Mouse (Mus musculus) CH12.LX (cell line): ENCODE measurements around the gene Ly6g6e. TPM values are rescaled to one million over a fixed set of nuclear protein-coding genes. Genes with fewer than 3 reads are reported as not detected.

Source experiments
- DNase-seq: peaks from one replicate; pipeline ENCODE4 v3.0.0-alpha.2; 2013; ENCODE audit errors: extremely low read depth
- H3K27ac ChIP-seq: 2 replicates; pipeline ENCODE4 v1.5.1; 2012; ENCODE audit warnings: low read depth, mild to moderate bottlenecking, control low read depth, moderate library complexity; ENCODE audit not compliant: insufficient read depth
- H3K27me3 ChIP-seq: replicated peaks from 2 replicates; pipeline ENCODE3; 2012; ENCODE audit warnings: inconsistent platforms
- H3K36me3 ChIP-seq, 2 experiments: replicated peaks in 1 of 2; 2 replicates each; pipeline versions ENCODE3 to v1.6.1; 2012; ENCODE audit warnings: inconsistent platforms in 1 of 2, low read length in 1 of 2, mild to moderate bottlenecking in 1 of 2, mixed read lengths in 1 of 2, moderate library complexity in 1 of 2; ENCODE audit not compliant: control insufficient read depth in 1 of 2, insufficient read depth in 1 of 2
- H3K4me1 ChIP-seq, 2 experiments: 2 replicates each; pipeline ENCODE4 v1.6.1; 2012; ENCODE audit warnings: inconsistent platforms in 1 of 2, moderate library complexity in 1 of 2; ENCODE audit not compliant: insufficient read depth in 2 of 2, control insufficient read depth in 1 of 2
- H3K4me2 ChIP-seq: 2 replicates; pipeline ENCODE4 v1.6.1; 2012; ENCODE audit warnings: low read depth, mild to moderate bottlenecking, control low read depth; ENCODE audit not compliant: poor library complexity, insufficient read depth, severe bottlenecking
- H3K4me3 ChIP-seq, 3 experiments: fragments of 150-350 bp in 1 of 3; sonication (generic) in 1 of 3; replicated peaks in 1 of 3; 2 replicates each; pipeline versions ENCODE3 to v1.5.1; 2011 to 2012; ENCODE audit warnings: low read depth in 2 of 3, low read length in 2 of 3, mild to moderate bottlenecking in 2 of 3, moderate library complexity in 2 of 3, control low read depth in 1 of 3, improper control_type of control experiment in 1 of 3, inconsistent platforms in 1 of 3, mixed read lengths in 1 of 3; ENCODE audit not compliant: poor library complexity in 1 of 3
- H3K79me2 ChIP-seq: replicated peaks from 2 replicates; pipeline ENCODE4 v1.6.1; 2012; ENCODE audit warnings: mild to moderate bottlenecking, moderate library complexity; ENCODE audit not compliant: control insufficient read depth, poor library complexity, insufficient read depth, severe bottlenecking; ENCODE audit errors: extremely low read depth
- H3K9ac ChIP-seq: 2 replicates; pipeline ENCODE4 v1.6.1; 2012; ENCODE audit warnings: low read depth, mild to moderate bottlenecking, control low read depth, moderate library complexity; ENCODE audit not compliant: insufficient read depth
- H3K9me3 ChIP-seq: replicated peaks from 2 replicates; pipeline ENCODE3; 2012; ENCODE audit warnings: low read length, inconsistent platforms, mixed read lengths
- BHLHE40 ChIP-seq: IDR thresholded peaks from 2 replicates; pipeline ENCODE4 v1.6.1; 2011; ENCODE audit warnings: mild to moderate bottlenecking, low read depth, low read length, improper control_type of control experiment
- CHD1 ChIP-seq: IDR thresholded peaks from 2 replicates; pipeline ENCODE4 v1.6.1; 2012; ENCODE audit warnings: low read depth, low read length, improper control_type of control experiment, inconsistent platforms
- CHD2 ChIP-seq: IDR thresholded peaks from 2 replicates; pipeline ENCODE4 v1.6.1; 2011; ENCODE audit warnings: low read length, improper control_type of control experiment
- CTCF ChIP-seq, 2 experiments: IDR thresholded peaks in 1 of 2; conservative IDR thresholded peaks in 1 of 2; 2 replicates each; pipeline ENCODE4 v1.5.1; 2011 to 2012; ENCODE audit warnings: low read depth in 2 of 2, low read length in 2 of 2, improper control_type of control experiment in 1 of 2, inconsistent platforms in 1 of 2, mild to moderate bottlenecking in 1 of 2, moderate library complexity in 1 of 2
- ELF1 ChIP-seq: IDR thresholded peaks from 2 replicates; pipeline ENCODE4 v1.6.1; 2014; ENCODE audit warnings: low read depth, mild to moderate bottlenecking, inconsistent platforms, low read length, improper control_type of control experiment
- ETS1 ChIP-seq: conservative IDR thresholded peaks from 2 replicates; pipeline ENCODE4 v1.6.1; 2012; ENCODE audit warnings: low read depth, mild to moderate bottlenecking, inconsistent platforms, low read length, improper control_type of control experiment, moderate library complexity
- GABPA ChIP-seq: IDR thresholded peaks from 2 replicates; pipeline ENCODE4 v1.6.1; 2012; ENCODE audit warnings: low read depth, low read length, improper control_type of control experiment, inconsistent platforms; ENCODE audit not compliant: insufficient replicate concordance
- IRF4 ChIP-seq: IDR thresholded peaks from 2 replicates; pipeline ENCODE4 v1.6.1; 2014; ENCODE audit warnings: low read depth, mild to moderate bottlenecking, inconsistent platforms, low read length, improper control_type of control experiment
- JUN ChIP-seq: IDR thresholded peaks from 2 replicates; pipeline ENCODE4 v1.6.1; 2011; ENCODE audit warnings: low read depth, mild to moderate bottlenecking, low read length, improper control_type of control experiment, moderate library complexity; ENCODE audit not compliant: insufficient read depth
- JUND ChIP-seq: conservative IDR thresholded peaks from 2 replicates; pipeline ENCODE4 v1.6.1; 2011; ENCODE audit warnings: low read depth, low read length, improper control_type of control experiment
- KAT2A ChIP-seq: IDR thresholded peaks from 2 replicates; pipeline ENCODE4 v1.6.1; 2012; ENCODE audit warnings: low read length, improper control_type of control experiment, inconsistent platforms; ENCODE audit not compliant: insufficient replicate concordance
- MAX ChIP-seq: IDR thresholded peaks from 2 replicates; pipeline ENCODE4 v1.6.1; 2011; ENCODE audit warnings: low read length, improper control_type of control experiment
- MXI1 ChIP-seq: IDR thresholded peaks from 2 replicates; pipeline ENCODE4 v1.6.1; 2011; ENCODE audit warnings: mild to moderate bottlenecking, low read depth, low read length, improper control_type of control experiment
- MYC ChIP-seq: IDR thresholded peaks from 2 replicates; pipeline ENCODE4 v1.6.1; 2011; ENCODE audit warnings: low read depth, mild to moderate bottlenecking, improper control_type of control experiment, low read length
- NRF1 ChIP-seq: IDR thresholded peaks from 2 replicates; pipeline ENCODE4 v1.6.1; 2014; ENCODE audit warnings: low read depth, mild to moderate bottlenecking, inconsistent platforms, low read length, improper control_type of control experiment, moderate library complexity
- PAX5 ChIP-seq: IDR thresholded peaks from 2 replicates; pipeline ENCODE4 v1.6.1; 2012; ENCODE audit warnings: low read length, inconsistent platforms, mixed read lengths
- POLR2A ChIP-seq: IDR thresholded peaks from 2 replicates; pipeline ENCODE4 v1.6.1; 2011; ENCODE audit warnings: low read depth, mild to moderate bottlenecking, improper control_type of control experiment, low read length
- SMC3 ChIP-seq: IDR thresholded peaks from 2 replicates; pipeline ENCODE4 v1.6.1; 2011; ENCODE audit warnings: low read depth, low read length, improper control_type of control experiment
- TBP ChIP-seq: conservative IDR thresholded peaks from 2 replicates; pipeline ENCODE4 v1.6.1; 2011; ENCODE audit warnings: low read depth, low read length, improper control_type of control experiment
- TCF12 ChIP-seq: IDR thresholded peaks from 2 replicates; pipeline ENCODE4 v1.6.1; 2014; ENCODE audit warnings: low read depth, mild to moderate bottlenecking, inconsistent platforms, low read length, improper control_type of control experiment
- USF1 ChIP-seq: IDR thresholded peaks from 2 replicates; pipeline ENCODE4 v1.6.1; 2014; ENCODE audit warnings: low read depth, mild to moderate bottlenecking, inconsistent platforms, low read length, improper control_type of control experiment
- ZMIZ1 ChIP-seq: IDR thresholded peaks from 2 replicates; pipeline ENCODE4 v1.6.1; 2012; ENCODE audit warnings: low read depth, mild to moderate bottlenecking, inconsistent platforms, low read length, improper control_type of control experiment
- dilution Hi-C: fragments of 300-500 bp; cut with MboI; formaldehyde crosslinking; loops from 2 replicates; pipeline ENCODE4 v1.14.3; 2020; ENCODE audit warnings: low sequenced_read_pairs; ENCODE audit not compliant: extremely low pct_unique_long_range_greater_than_20kb, extremely low pct_ligation_motif_present
- in situ Hi-C: fragments of 300-500 bp; cut with MboI; formaldehyde crosslinking; loops from 3 replicates; pipeline ENCODE4 v1.14.3; 2019; ENCODE audit warnings: low sequenced_read_pairs, low pct_ligation_motif_present, low pct_unique_long_range_greater_than_20kb, mixed read lengths
- polyA plus RNA-seq: library from polyadenylated mRNA; unstranded; fragments of >175 nt; gene quantifications from 2 replicates; pipeline ENCODE4 v1.2.1, GENCODE M21; 2012; ENCODE audit warnings: low read depth; ENCODE audit not compliant: insufficient read length
- total RNA-seq, 2 experiments: library from RNA; depleted of rRNA; stranded (reverse); fragments of 300-350 nt in 1 of 2; fragments of >200 nt in 1 of 2; gene quantifications; 2 replicates each; pipeline ENCODE4 v1.2.3; 2012 to 2014

Ly6g6e gene
- total RNA-seq (2012; rRNA removed), result not detected in 2 replicates
- not detected in 2 replicates for total RNA-seq (2014; rRNA removed)
- not detected in 2 replicates for polyA plus RNA-seq

DNA sequence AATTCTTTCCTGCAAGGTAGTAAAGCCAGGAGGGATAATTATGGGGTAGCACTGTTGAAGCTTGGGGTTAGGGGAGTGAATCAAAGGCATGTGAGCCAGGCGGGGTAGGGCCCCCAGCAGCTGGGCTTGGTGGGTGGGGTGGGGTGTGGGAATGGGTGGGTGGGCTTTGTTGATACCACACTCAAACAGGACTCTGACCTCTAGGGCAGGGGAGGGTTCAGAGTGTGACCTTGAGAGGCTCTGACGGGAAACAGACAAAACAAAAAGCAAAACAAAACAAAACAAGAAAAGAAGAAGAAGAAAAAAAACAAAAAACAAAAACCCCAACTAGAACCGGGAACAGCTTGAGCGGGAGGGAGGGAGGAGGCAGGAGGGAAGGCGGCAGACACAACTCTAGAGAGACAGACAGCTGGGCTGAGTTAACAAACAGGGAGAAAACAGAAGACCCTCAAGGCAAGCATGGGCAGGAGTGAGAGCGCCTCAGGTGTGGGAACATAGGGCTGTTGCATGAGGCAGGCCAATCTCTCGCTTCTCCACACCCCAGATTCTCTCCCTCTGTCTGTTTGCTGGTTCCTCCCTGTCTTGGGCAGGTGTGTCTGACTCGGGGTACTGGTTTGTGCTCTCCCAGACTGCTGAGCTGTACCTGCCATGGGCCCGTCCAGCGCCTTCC, at the start of gene Ly6g6e:
Gene Ly6g6e (plus strand): TSS at position 396 of the 670 bp plus-strand sequence.
- TF ChIP-seq BHLHE40 (no peak), JUN (no peak), CTCF (conservative IDR thresholded peaks at IDR 0.05 in 1 of 2, IDR thresholded peaks at IDR 0.05 in 1 of 2; ENCODE audit: low read depth in 2 of 2, low read length in 2 of 2) (no peak), POLR2A (no peak), IRF4 (no peak), ELF1 (no peak), NRF1 (no peak), SMC3 (no peak), USF1 (no peak)
- Histone ChIP-seq H3K9ac (no peak within 1 kb of the TSS), H3K4me2 (no peak within 1 kb of the TSS), H3K27me3 (no peaks in the 10 kb centered on the region), H3K27ac (no peak within 1 kb of the TSS), H3K9me3 (no peaks in the 10 kb centered on the region), H3K79me2 (no peaks in the 10 kb centered on the region), H3K4me3 (no peak within 1 kb of the TSS), H3K4me1 (peaks cover 14 to 20% of the 10 kb centered on the region in 2 experiments), H3K36me3 (no peaks in the 10 kb centered on the region)
- DNase-seq, result no peak
- in situ Hi-C loops (no loop called here), dilution Hi-C loops (no loop called here)

DNA sequence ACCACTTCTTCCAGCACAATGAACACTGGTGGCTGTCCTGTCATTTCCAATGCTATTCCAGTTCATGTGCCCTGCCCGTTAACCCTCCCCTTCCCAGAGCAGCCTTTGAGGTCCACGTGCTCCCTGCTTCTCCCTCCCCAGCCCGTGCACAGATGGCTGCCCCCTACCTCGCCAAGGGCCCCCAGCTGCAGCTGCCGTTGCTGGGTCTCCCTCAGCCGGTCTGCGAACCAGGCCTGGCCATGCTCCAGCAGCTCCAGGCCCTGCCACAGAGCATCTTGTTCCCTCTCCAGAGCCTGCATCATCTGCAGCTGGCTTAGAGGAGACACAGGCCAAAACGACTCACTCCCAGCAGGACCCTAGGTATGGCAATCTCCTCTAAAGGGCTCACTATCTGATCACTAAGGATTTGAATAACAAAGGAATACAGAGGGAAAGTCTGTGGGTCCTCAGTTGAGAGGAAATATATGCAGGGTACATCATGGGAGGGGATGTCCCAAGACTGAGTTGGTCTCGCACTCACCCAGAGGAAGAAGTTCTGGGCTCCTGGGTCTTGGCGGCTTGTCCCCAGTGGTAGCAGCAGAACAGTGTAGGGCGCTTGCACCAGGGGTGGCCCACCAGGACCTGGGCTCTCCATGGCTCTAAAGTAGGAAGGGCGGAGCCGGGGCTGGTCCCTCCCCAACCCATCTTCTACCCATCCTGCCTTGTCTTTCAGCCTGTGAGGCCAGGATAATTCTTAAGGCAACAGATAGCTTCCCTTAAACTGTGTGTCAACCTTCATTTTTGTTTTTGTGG, 49.2 kb upstream of the Ly6g6e start, which contains the start of gene Sapcd1:
Gene Sapcd1 (minus strand): TSS at position 740 of the 792 bp plus-strand sequence.
- Histone ChIP-seq H3K4me2 (peak within 1 kb of the TSS; percentile 43), H3K4me3 (peak within 1 kb of the TSS; percentile 52 to 86 (median 58)), H3K79me2 (no peaks in the 10 kb centered on the region; the same call in none of the 2 replicates), H3K9ac (peak within 1 kb of the TSS; percentile 75), H3K36me3 (peaks cover 4 to 61% of the 10 kb centered on the region in 2 experiments), H3K27me3 (no peaks in the 10 kb centered on the region), H3K9me3 (no peaks in the 10 kb centered on the region), H3K4me1 (peaks cover 19 to 73% of the 10 kb centered on the region in 2 experiments), H3K27ac (peak within 1 kb of the TSS; percentile 91)
- TF ChIP-seq POLR2A, result peak; percentile 77
- TF ChIP-seq CHD2, result no peak
- no peak for TF ChIP-seq GABPA
- no peak for TF ChIP-seq MXI1
- TF ChIP-seq JUND, result no peak
- peak; percentile 39; the same call in 1 of the 2 replicates for TF ChIP-seq MAX
- TF ChIP-seq TBP, result peak; percentile 81
- 0 out of 2 replicates have a peak, but pooled peaks have one; percentile 1 for TF ChIP-seq TCF12
- peak; percentile 14; the same call in 1 of the 2 replicates for TF ChIP-seq ETS1
- no peak for TF ChIP-seq KAT2A
- no peak for TF ChIP-seq CHD1
- TF ChIP-seq PAX5, result no peak
- TF ChIP-seq ZMIZ1, result no peak; the same call in 1 of the 2 replicates
- 0 out of 2 replicates have a peak, but pooled peaks have one; percentile 8 for TF ChIP-seq MYC
- peak; percentile 12; the same call in 1 of the 2 replicates for TF ChIP-seq IRF4
- peak; percentile 20; the same call in 1 of the 2 replicates for TF ChIP-seq BHLHE40
- TF ChIP-seq NRF1, result no peak
- DNase-seq, result peak; percentile 96
- dilution Hi-C loops (no loop called here), in situ Hi-C loops (loop anchor here (10.0 kb wide), 1 partner anchor 87 kb away; the partner anchor contains the start of gene Ly6g5b)
